Mouse (Mus musculus) ES-E14 (cell line): ENCODE measurements at regions not wholly inside any gene's neighbourhood (a gene's known extent, or its start where the extent isn't known, plus 50 kb on each side); places are given as distances from the start of the nearest gene placed in this dataset.

Experiments
- CHD2 ChIP-seq: IDR thresholded peaks from 2 replicates; pipeline ENCODE4 v1.6.1; 2014; ENCODE audit warnings: mild to moderate bottlenecking, low read depth, low read length, inconsistent platforms
- HCFC1 ChIP-seq: IDR thresholded peaks from 2 replicates; pipeline ENCODE4 v1.6.1; 2012; ENCODE audit warnings: low read length, inconsistent platforms, borderline replicate concordance; ENCODE audit not compliant: insufficient read depth
- MAFK ChIP-seq: IDR thresholded peaks from 2 replicates; pipeline ENCODE4 v1.6.1; 2014; ENCODE audit warnings: mild to moderate bottlenecking, low read depth, low read length, inconsistent platforms; ENCODE audit not compliant: insufficient read depth
- ZC3H11A ChIP-seq: IDR thresholded peaks from 2 replicates; pipeline ENCODE4 v1.6.1; 2012; ENCODE audit warnings: low read depth, mild to moderate bottlenecking, inconsistent platforms, low read length, borderline replicate concordance
- ZNF384 ChIP-seq: IDR thresholded peaks from 2 replicates; pipeline ENCODE4 v1.6.1; 2012; ENCODE audit warnings: low read depth, low read length, inconsistent platforms

DNA sequence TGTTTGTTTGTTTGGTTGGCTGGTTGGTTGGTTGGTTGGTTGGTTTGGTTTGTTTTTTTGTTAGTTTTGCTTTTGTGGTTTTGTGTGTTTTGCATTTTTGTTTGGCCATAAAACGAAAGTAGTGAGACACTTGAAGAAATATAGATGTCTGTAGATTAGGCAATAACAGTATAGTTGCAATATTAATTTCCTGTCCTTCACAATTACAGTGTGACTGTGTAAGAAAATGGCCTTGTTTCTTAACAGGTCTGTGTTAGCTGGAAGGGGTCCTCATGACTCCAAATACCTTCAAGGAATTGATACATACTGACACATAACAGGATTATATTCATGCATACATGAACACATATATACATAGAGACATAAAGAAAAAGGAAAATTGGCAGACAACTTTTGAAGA, 334.2 kb downstream of the Bcor start:
- TF ChIP-seq MAFK (no peak), ZC3H11A (no peak), CHD2 (no peak), HCFC1 (no peak), ZNF384 (no peak)
